Mouse (Mus musculus) hindbrain, embryonic 12.5 days (tissue): ENCODE data around the gene Prok1. TPM values are rescaled to one million over a fixed set of nuclear protein-coding genes. Genes with fewer than 3 reads are reported as not detected.

ENCODE experiments used
- ATAC-seq: fragments of 200-750 bp; cut with Nextera tagmentation; 2 replicates; pipeline ENCODE4 v1.8.0; 2017; ENCODE audit warnings: moderate TSS enrichment; ENCODE audit not compliant: low FRiP score
- H3K27ac ChIP-seq: fragments of 300-500 bp; sonication (generic); 2 replicates; pipeline ENCODE4 v1.5.1; 2016; ENCODE audit warnings: mild to moderate bottlenecking
- H3K27me3 ChIP-seq: fragments of 300-500 bp; sonication (generic); 2 replicates; pipeline ENCODE4 v1.6.1; 2016; ENCODE audit warnings: mild to moderate bottlenecking
- H3K36me3 ChIP-seq: fragments of 300-500 bp; sonication (generic); 2 replicates; pipeline ENCODE4 v1.6.1; 2016; ENCODE audit warnings: mild to moderate bottlenecking
- H3K4me1 ChIP-seq: fragments of 300-500 bp; sonication (generic); 2 replicates; pipeline ENCODE4 v1.6.1; 2016
- H3K4me2 ChIP-seq: fragments of 300-500 bp; sonication (generic); replicated peaks from 2 replicates; pipeline ENCODE4 v1.6.1; 2016; ENCODE audit warnings: mild to moderate bottlenecking
- H3K4me3 ChIP-seq: fragments of 300-500 bp; sonication (generic); 2 replicates; pipeline ENCODE4 v1.5.1; 2016; ENCODE audit warnings: mild to moderate bottlenecking
- H3K9ac ChIP-seq: fragments of 300-500 bp; sonication (generic); 2 replicates; pipeline ENCODE4 v1.6.1; 2016; ENCODE audit warnings: mild to moderate bottlenecking, moderate library complexity
- H3K9me3 ChIP-seq: fragments of 300-500 bp; sonication (generic); replicated peaks from 2 replicates; pipeline ENCODE4 v1.6.1; 2016; ENCODE audit warnings: mild to moderate bottlenecking
- WGBS: fragments of 180-500 bp; shearing (Covaris S2); methylation state at CpG from one replicate; pipeline ENCODE4 v1.1.7; 2016; 5-methylcytosine and 5-hydroxymethylcytosine counted together
- polyA plus RNA-seq: library from polyadenylated mRNA; unstranded; fragments of >200 nt; fragmentation: Nextera tagmentation; extraction: Ambion mirVana; gene quantifications from 2 replicates; pipeline ENCODE4 v1.2.1, GENCODE M21; 2016

The Prok1 gene
- polyA plus RNA-seq, 1 experiment from 2014 or later: not detected

- H3K4me2 ChIP-seq: no peak overlapping the region
- no peak overlapping the region for H3K9ac ChIP-seq
- H3K27me3 ChIP-seq: no peaks in the 10 kb centered on the region
- no peaks in the 10 kb centered on the region for H3K9me3 ChIP-seq
- H3K27ac ChIP-seq: peak overlapping the region; percentile 76; the same call in 1 of the 2 replicates
- ATAC-seq: peak; percentile 80
- no peak overlapping the region for H3K4me3 ChIP-seq
- WGBS: 44% methylated on average over 8 of the region's 8 CpGs
- peaks cover 18% of the 10 kb centered on the region for H3K4me1 ChIP-seq
- no peaks in the 10 kb centered on the region for H3K36me3 ChIP-seq
Observed at GRCm38 (mm10) chr3:107260956-107261850, 21.7 kb upstream of the Prok1 start.

DNA sequence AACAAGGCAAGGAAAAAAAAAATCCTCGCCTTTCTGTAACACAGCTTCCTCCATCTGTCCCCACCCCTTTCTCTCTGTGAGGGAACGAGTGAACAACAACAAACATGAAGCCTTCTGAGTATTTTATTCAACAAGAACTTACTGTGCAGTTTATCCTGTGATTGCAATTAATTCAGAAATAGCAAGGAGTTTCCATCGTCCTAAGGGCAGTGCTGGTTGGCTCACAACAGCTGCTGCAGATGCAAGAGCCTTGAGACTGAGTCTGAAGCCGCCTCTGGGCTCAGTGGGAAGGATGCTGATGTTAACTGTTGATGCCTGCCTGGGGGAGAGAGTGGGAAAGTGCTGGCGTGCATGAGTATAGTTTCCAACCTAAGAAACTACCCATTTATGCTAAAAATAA lies 18.4 kb upstream of the Prok1 start:
- Histone ChIP-seq H3K4me1 (peaks cover 18% of the 10 kb centered on the region), H3K9me3 (no peaks in the 10 kb centered on the region), H3K36me3 (no peaks in the 10 kb centered on the region), H3K4me2 (no peak overlapping the region), H3K9ac (no peak overlapping the region), H3K4me3 (no peak overlapping the region), H3K27ac (no peak overlapping the region), H3K27me3 (no peaks in the 10 kb centered on the region)
- ATAC-seq: no peak
- 66% methylated on average over 5 of the region's 5 CpGs for WGBS

DNA sequence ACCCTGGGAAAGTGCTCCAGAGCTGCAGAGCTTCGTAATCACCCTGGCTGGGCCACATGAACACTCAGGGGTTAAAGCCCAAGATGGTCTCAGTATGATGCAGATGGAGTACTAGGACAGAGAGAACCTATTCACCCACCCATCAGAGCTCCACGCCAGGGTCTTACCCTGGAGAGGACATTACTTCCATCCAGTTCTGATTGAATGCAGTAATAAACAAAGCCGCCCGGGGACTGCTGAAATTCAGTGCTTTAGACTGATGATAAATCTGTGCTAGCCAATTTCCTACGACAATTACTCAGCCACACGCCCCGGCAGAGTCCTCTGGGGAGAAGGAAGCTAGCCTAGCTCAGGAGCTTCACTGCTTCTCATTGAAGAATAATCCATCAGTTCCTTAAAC lies 17.2 kb upstream of the Prok1 start:
- H3K36me3 ChIP-seq: no peaks in the 10 kb centered on the region
- H3K4me2 ChIP-seq: no peak overlapping the region
- 0 out of 2 replicates have a peak, but pooled peaks have one; percentile 33 for ATAC-seq
- no peaks in the 10 kb centered on the region for H3K27me3 ChIP-seq
- no peaks in the 10 kb centered on the region for H3K9me3 ChIP-seq
- peaks cover 16% of the 10 kb centered on the region for H3K4me1 ChIP-seq
- no peak overlapping the region for H3K4me3 ChIP-seq
- H3K9ac ChIP-seq: no peak overlapping the region
- 61% methylated on average over 7 of the region's 7 CpGs for WGBS
- peak overlapping the region; percentile 62; the same call in 1 of the 2 replicates for H3K27ac ChIP-seq

GRCm38 (mm10) chr3:107255992-107256391 lies 16.5 kb upstream of the Prok1 start:
- Histone ChIP-seq H3K4me2 (no peak overlapping the region), H3K9ac (no peak overlapping the region), H3K27ac (peak overlapping the region; percentile 62; the same call in 1 of the 2 replicates), H3K27me3 (no peaks in the 10 kb centered on the region), H3K4me1 (peaks cover 9% of the 10 kb centered on the region), H3K36me3 (no peaks in the 10 kb centered on the region), H3K4me3 (no peak overlapping the region), H3K9me3 (no peaks in the 10 kb centered on the region)
- no peak for ATAC-seq
- 85% methylated on average over 3 of the region's 3 CpGs for WGBS

DNA sequence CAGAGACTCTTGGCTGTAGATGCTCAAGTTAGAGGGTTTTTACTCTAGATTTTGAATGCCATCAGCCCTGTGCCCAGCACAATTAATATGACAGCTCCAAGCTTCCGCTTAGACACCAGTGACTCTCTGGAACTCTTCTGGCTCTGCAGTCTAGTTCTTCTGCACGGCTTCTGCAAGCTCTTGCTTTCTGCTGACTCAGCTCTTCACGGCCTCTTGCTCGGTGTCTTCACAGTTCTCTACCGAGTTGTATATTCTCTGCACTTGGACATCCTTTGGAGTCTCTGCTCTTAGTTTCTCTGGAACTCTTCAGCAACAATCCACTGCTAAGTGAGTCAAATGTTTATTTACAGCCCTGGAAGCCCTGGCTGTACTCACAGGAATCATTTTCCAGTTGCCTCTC lies 14.4 kb upstream of the Prok1 start:
- 81% methylated on average over 5 of the region's 5 CpGs for WGBS
- Histone ChIP-seq H3K4me3 (no peak overlapping the region), H3K27me3 (no peaks in the 10 kb centered on the region), H3K9ac (no peak overlapping the region), H3K4me2 (no peak overlapping the region), H3K36me3 (no peaks in the 10 kb centered on the region), H3K27ac (no peak overlapping the region), H3K9me3 (no peaks in the 10 kb centered on the region), H3K4me1 (peaks cover 3% of the 10 kb centered on the region; the same call in 1 of the 2 replicates)
- no peak for ATAC-seq

GRCm38 (mm10) chr3:107252035-107252434 lies 12.5 kb upstream of the Prok1 start:
- H3K4me1 ChIP-seq: peaks cover 3% of the 10 kb centered on the region; the same call in 1 of the 2 replicates
- WGBS: 75% methylated on average over 4 of the region's 4 CpGs
- H3K4me3 ChIP-seq: no peak overlapping the region
- ATAC-seq: no peak
- no peaks in the 10 kb centered on the region for H3K9me3 ChIP-seq
- H3K36me3 ChIP-seq: no peaks in the 10 kb centered on the region
- no peaks in the 10 kb centered on the region for H3K27me3 ChIP-seq
- H3K9ac ChIP-seq: no peak overlapping the region
- H3K4me2 ChIP-seq: no peak overlapping the region
- no peak overlapping the region for H3K27ac ChIP-seq

DNA sequence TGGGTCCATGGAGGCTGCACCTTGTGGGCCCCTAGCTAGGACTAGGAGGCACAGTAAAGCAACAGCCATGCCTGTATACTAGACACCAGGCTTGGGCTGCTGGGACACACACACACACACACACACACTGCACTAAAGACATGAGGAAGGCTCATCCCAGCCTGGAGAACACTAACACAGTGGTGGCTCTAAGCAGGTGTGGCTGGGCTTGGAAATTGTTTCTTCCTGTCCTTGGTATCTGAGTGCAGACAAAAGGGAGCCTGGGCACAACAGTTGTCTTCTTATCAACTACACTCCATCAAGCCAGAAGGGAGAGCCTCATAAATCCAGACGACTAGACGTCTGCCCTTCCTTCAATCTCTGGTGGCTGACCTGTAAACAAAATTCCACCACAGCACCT lies 10.8 kb upstream of the Prok1 start:
- 76% methylated on average over 2 of the region's 2 CpGs for WGBS
- ATAC-seq: no peak

DNA sequence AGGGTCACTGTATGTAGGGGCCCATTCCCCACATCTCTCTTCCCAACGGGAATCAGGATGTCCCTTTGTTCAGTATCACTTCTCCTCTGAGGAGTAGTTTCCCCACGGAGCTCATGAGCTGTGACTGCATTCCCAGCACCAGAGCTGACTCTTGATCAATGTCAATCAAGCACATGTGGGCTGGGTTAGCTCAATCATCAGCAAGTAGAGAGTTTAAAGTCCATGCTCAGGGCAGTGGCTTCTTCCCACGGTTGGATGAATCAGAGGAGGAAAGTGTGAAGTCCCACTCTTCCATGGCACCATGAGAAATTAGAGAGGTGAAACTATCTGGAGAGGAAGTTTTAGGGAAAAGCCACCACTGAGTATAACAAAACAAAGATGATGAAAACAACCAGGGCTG lies 9.5 kb upstream of the Prok1 start:
- no peak for ATAC-seq
- Histone ChIP-seq H3K36me3 (no peaks in the 10 kb centered on the region), H3K4me2 (no peak overlapping the region), H3K27ac (no peak overlapping the region), H3K4me3 (no peak overlapping the region), H3K27me3 (no peaks in the 10 kb centered on the region), H3K4me1 (no peaks in the 10 kb centered on the region), H3K9me3 (no peaks in the 10 kb centered on the region), H3K9ac (no peak overlapping the region)
- 61% methylated on average over 3 of the region's 3 CpGs for WGBS

More for the DNA sequence above, 10.8 kb upstream of the Prok1 start:
- no peaks in the 10 kb centered on the region for H3K9me3 ChIP-seq
- no peak overlapping the region for H3K9ac ChIP-seq
- no peak overlapping the region for H3K4me3 ChIP-seq
- no peaks in the 10 kb centered on the region for H3K36me3 ChIP-seq
- no peak overlapping the region for H3K4me2 ChIP-seq
- no peaks in the 10 kb centered on the region for H3K4me1 ChIP-seq
- H3K27me3 ChIP-seq: no peaks in the 10 kb centered on the region
- H3K27ac ChIP-seq: no peak overlapping the region

- Histone ChIP-seq H3K27me3 (0 out of 2 replicates have a peak, but pooled peaks cover 5% of the 10 kb centered on the region), H3K4me3 (no peak overlapping the region), H3K4me2 (no peak overlapping the region), H3K36me3 (no peaks in the 10 kb centered on the region), H3K27ac (no peak overlapping the region), H3K4me1 (no peaks in the 10 kb centered on the region), H3K9ac (no peak overlapping the region), H3K9me3 (no peaks in the 10 kb centered on the region)
- 79% methylated on average over 6 of the region's 6 CpGs for WGBS
- ATAC-seq: no peak
Observed at GRCm38 (mm10) chr3:107246876-107247275, 7.4 kb upstream of the Prok1 start.

DNA sequence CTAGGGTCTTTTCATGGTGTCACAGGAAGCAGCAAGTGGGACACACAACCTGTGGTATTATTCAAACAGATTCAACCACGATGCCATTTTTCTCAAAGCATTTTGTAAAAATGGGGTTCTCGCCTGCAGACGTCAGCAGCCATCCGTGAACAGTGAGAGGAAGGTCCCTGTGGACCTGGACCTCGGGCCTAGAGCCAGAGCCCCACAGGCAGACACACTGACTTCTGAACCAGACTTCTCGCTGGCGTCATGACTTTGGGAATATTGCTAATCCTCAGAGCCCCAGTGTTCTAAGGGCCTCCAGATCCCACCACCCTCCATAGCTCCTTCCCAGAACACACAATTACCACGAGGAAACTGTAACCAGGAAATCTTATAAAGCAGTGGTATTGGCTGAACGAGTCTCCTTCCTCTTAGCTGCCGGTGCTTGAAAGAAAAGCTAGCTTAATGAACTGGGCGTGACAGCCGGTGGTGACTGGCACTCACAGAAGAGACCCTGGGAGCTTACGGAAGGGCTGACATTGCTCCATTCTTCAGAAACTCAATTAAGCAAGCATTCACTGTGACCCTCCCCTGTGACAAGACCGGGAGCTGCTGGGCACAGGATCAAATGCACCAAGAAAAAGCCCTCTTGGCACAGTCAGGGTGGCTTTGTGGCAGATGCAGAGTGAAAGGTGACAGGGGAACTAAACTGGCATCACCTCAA lies 2.0 kb upstream of the Prok1 start:
- Histone ChIP-seq H3K4me1 (0 out of 2 replicates have a peak, but pooled peaks cover 2% of the 10 kb centered on the region), H3K4me2 (no peak overlapping the region), H3K9me3 (no peaks in the 10 kb centered on the region), H3K4me3 (no peak overlapping the region), H3K36me3 (no peaks in the 10 kb centered on the region), H3K9ac (no peak overlapping the region), H3K27ac (no peak overlapping the region), H3K27me3 (peaks cover 13% of the 10 kb centered on the region)
- 0 out of 2 replicates have a peak, but pooled peaks have one; percentile 32 for ATAC-seq
- 39% methylated on average over 14 of the region's 14 CpGs for WGBS

- Histone ChIP-seq H3K27me3 (peaks cover 12% of the 10 kb centered on the region), H3K36me3 (no peaks in the 10 kb centered on the region), H3K9ac (no peak overlapping the region), H3K4me2 (no peak overlapping the region), H3K4me3 (no peak overlapping the region), H3K9me3 (no peaks in the 10 kb centered on the region), H3K27ac (no peak overlapping the region), H3K4me1 (0 out of 2 replicates have a peak, but pooled peaks cover 2% of the 10 kb centered on the region)
- 82% methylated on average over 8 of the region's 8 CpGs for WGBS
- no peak for ATAC-seq
Observed at GRCm38 (mm10) chr3:107238471-107238980, 981 bp downstream of the Prok1 start.

- Histone ChIP-seq H3K4me2 (no peak overlapping the region), H3K36me3 (no peaks in the 10 kb centered on the region), H3K27me3 (peaks cover 8% of the 10 kb centered on the region), H3K9ac (no peak overlapping the region), H3K4me3 (no peak overlapping the region), H3K4me1 (0 out of 2 replicates have a peak, but pooled peaks cover 2% of the 10 kb centered on the region), H3K9me3 (no peaks in the 10 kb centered on the region), H3K27ac (no peak overlapping the region)
- 64% methylated on average over 2 of the region's 2 CpGs for WGBS
- ATAC-seq: no peak
Observed at GRCm38 (mm10) chr3:107238051-107238450, 1.5 kb downstream of the Prok1 start.
